Mouse (Mus musculus) kidney, postnatal 10 days (tissue): Measurements from ENCODE around the gene Ifitm5.

ENCODE experiments used
- DNase-seq: peaks from one replicate; pipeline ENCODE4 v3.0.0; 2021; ENCODE audit warnings: mixed read lengths

Ifitm5 gene

DNA sequence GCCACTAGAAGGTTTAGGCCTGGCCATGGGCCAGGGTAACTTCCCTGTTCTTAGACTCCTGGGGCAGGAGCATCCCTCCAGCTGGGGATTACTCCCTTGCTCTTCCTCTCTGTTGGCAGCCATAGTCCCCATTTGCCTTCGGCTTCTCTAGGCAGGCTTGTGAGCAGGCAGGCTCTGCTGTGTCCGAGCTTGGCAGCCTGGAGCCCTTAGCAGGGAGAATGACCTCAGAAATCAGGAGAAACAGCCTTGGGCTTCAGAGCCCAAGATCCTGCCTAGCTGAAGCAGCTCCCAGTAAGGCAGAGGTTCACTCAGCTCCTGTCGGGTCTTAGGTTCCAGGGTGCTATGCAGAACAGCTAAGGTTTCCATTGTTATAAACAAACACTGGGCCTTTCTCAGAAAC, 51.0 kb downstream of the Ifitm5 start:
- no peak for DNase-seq
